Mouse (Mus musculus) CH12.LX (cell line): ENCODE data around the gene Ttll7. TPM values are rescaled to one million over a fixed set of nuclear protein-coding genes. Genes with fewer than 3 reads are reported as not detected.

ENCODE experiments used
- DNase-seq: peaks from one replicate; pipeline ENCODE4 v3.0.0-alpha.2; 2013; ENCODE audit errors: extremely low read depth
- H3K27ac ChIP-seq: 2 replicates; pipeline ENCODE4 v1.5.1; 2012; ENCODE audit warnings: low read depth, mild to moderate bottlenecking, control low read depth, moderate library complexity; ENCODE audit not compliant: insufficient read depth
- H3K27me3 ChIP-seq: replicated peaks from 2 replicates; pipeline ENCODE3; 2012; ENCODE audit warnings: inconsistent platforms
- H3K36me3 ChIP-seq, 2 experiments: replicated peaks in 1 of 2; 2 replicates each; pipeline versions ENCODE3 to v1.6.1; 2012; ENCODE audit warnings: inconsistent platforms in 1 of 2, low read length in 1 of 2, mild to moderate bottlenecking in 1 of 2, mixed read lengths in 1 of 2, moderate library complexity in 1 of 2; ENCODE audit not compliant: control insufficient read depth in 1 of 2, insufficient read depth in 1 of 2
- H3K4me1 ChIP-seq, 2 experiments: 2 replicates each; pipeline ENCODE4 v1.6.1; 2012; ENCODE audit warnings: inconsistent platforms in 1 of 2, moderate library complexity in 1 of 2; ENCODE audit not compliant: insufficient read depth in 2 of 2, control insufficient read depth in 1 of 2
- H3K4me2 ChIP-seq: 2 replicates; pipeline ENCODE4 v1.6.1; 2012; ENCODE audit warnings: low read depth, mild to moderate bottlenecking, control low read depth; ENCODE audit not compliant: poor library complexity, insufficient read depth, severe bottlenecking
- H3K4me3 ChIP-seq, 3 experiments: fragments of 150-350 bp in 1 of 3; sonication (generic) in 1 of 3; replicated peaks in 1 of 3; 2 replicates each; pipeline versions ENCODE3 to v1.5.1; 2011 to 2012; ENCODE audit warnings: low read depth in 2 of 3, low read length in 2 of 3, mild to moderate bottlenecking in 2 of 3, moderate library complexity in 2 of 3, control low read depth in 1 of 3, improper control_type of control experiment in 1 of 3, inconsistent platforms in 1 of 3, mixed read lengths in 1 of 3; ENCODE audit not compliant: poor library complexity in 1 of 3
- H3K79me2 ChIP-seq: replicated peaks from 2 replicates; pipeline ENCODE4 v1.6.1; 2012; ENCODE audit warnings: mild to moderate bottlenecking, moderate library complexity; ENCODE audit not compliant: control insufficient read depth, poor library complexity, insufficient read depth, severe bottlenecking; ENCODE audit errors: extremely low read depth
- H3K9ac ChIP-seq: 2 replicates; pipeline ENCODE4 v1.6.1; 2012; ENCODE audit warnings: low read depth, mild to moderate bottlenecking, control low read depth, moderate library complexity; ENCODE audit not compliant: insufficient read depth
- H3K9me3 ChIP-seq: replicated peaks from 2 replicates; pipeline ENCODE3; 2012; ENCODE audit warnings: low read length, inconsistent platforms, mixed read lengths
- BHLHE40 ChIP-seq: IDR thresholded peaks from 2 replicates; pipeline ENCODE4 v1.6.1; 2011; ENCODE audit warnings: mild to moderate bottlenecking, low read depth, low read length, improper control_type of control experiment
- CHD1 ChIP-seq: IDR thresholded peaks from 2 replicates; pipeline ENCODE4 v1.6.1; 2012; ENCODE audit warnings: low read depth, low read length, improper control_type of control experiment, inconsistent platforms
- CHD2 ChIP-seq: IDR thresholded peaks from 2 replicates; pipeline ENCODE4 v1.6.1; 2011; ENCODE audit warnings: low read length, improper control_type of control experiment
- CTCF ChIP-seq, 2 experiments: IDR thresholded peaks in 1 of 2; conservative IDR thresholded peaks in 1 of 2; 2 replicates each; pipeline ENCODE4 v1.5.1; 2011 to 2012; ENCODE audit warnings: low read depth in 2 of 2, low read length in 2 of 2, improper control_type of control experiment in 1 of 2, inconsistent platforms in 1 of 2, mild to moderate bottlenecking in 1 of 2, moderate library complexity in 1 of 2
- EP300 ChIP-seq: IDR thresholded peaks from 2 replicates; pipeline ENCODE4 v1.6.1; 2011; ENCODE audit warnings: low read length, improper control_type of control experiment
- ETS1 ChIP-seq: conservative IDR thresholded peaks from 2 replicates; pipeline ENCODE4 v1.6.1; 2012; ENCODE audit warnings: low read depth, mild to moderate bottlenecking, inconsistent platforms, low read length, improper control_type of control experiment, moderate library complexity
- HCFC1 ChIP-seq: IDR thresholded peaks from 2 replicates; pipeline ENCODE4 v1.6.1; 2012; ENCODE audit warnings: low read depth, mild to moderate bottlenecking, inconsistent platforms, low read length, improper control_type of control experiment
- IRF4 ChIP-seq: IDR thresholded peaks from 2 replicates; pipeline ENCODE4 v1.6.1; 2014; ENCODE audit warnings: low read depth, mild to moderate bottlenecking, inconsistent platforms, low read length, improper control_type of control experiment
- JUN ChIP-seq: IDR thresholded peaks from 2 replicates; pipeline ENCODE4 v1.6.1; 2011; ENCODE audit warnings: low read depth, mild to moderate bottlenecking, low read length, improper control_type of control experiment, moderate library complexity; ENCODE audit not compliant: insufficient read depth
- JUND ChIP-seq: conservative IDR thresholded peaks from 2 replicates; pipeline ENCODE4 v1.6.1; 2011; ENCODE audit warnings: low read depth, low read length, improper control_type of control experiment
- KAT2A ChIP-seq: IDR thresholded peaks from 2 replicates; pipeline ENCODE4 v1.6.1; 2012; ENCODE audit warnings: low read length, improper control_type of control experiment, inconsistent platforms; ENCODE audit not compliant: insufficient replicate concordance
- MAFK ChIP-seq: IDR thresholded peaks from 2 replicates; pipeline ENCODE4 v1.6.1; 2011; ENCODE audit warnings: low read length, improper control_type of control experiment; ENCODE audit not compliant: insufficient replicate concordance
- MAX ChIP-seq: IDR thresholded peaks from 2 replicates; pipeline ENCODE4 v1.6.1; 2011; ENCODE audit warnings: low read length, improper control_type of control experiment
- MAZ ChIP-seq: IDR thresholded peaks from 2 replicates; pipeline ENCODE4 v1.6.1; 2012; ENCODE audit warnings: low read depth, mild to moderate bottlenecking, inconsistent platforms, low read length, improper control_type of control experiment, moderate library complexity
- MEF2A ChIP-seq: IDR thresholded peaks from 2 replicates; pipeline ENCODE4 v1.6.1; 2014; ENCODE audit warnings: low read depth, mild to moderate bottlenecking, inconsistent platforms, low read length, improper control_type of control experiment, borderline replicate concordance
- MXI1 ChIP-seq: IDR thresholded peaks from 2 replicates; pipeline ENCODE4 v1.6.1; 2011; ENCODE audit warnings: mild to moderate bottlenecking, low read depth, low read length, improper control_type of control experiment
- MYC ChIP-seq: IDR thresholded peaks from 2 replicates; pipeline ENCODE4 v1.6.1; 2011; ENCODE audit warnings: low read depth, mild to moderate bottlenecking, improper control_type of control experiment, low read length
- NELFE ChIP-seq: IDR thresholded peaks from 2 replicates; pipeline ENCODE4 v1.6.1; 2011; ENCODE audit warnings: low read depth, low read length, improper control_type of control experiment
- POLR2AphosphoS2 ChIP-seq: IDR thresholded peaks from 2 replicates; pipeline ENCODE4 v1.6.1; 2011; ENCODE audit warnings: low read depth, low read length, improper control_type of control experiment
- RAD21 ChIP-seq: IDR thresholded peaks from 2 replicates; pipeline ENCODE4 v1.6.1; 2011; ENCODE audit warnings: low read depth, mild to moderate bottlenecking, low read length, improper control_type of control experiment, moderate library complexity
- RCOR1 ChIP-seq: conservative IDR thresholded peaks from 2 replicates; pipeline ENCODE4 v1.6.1; 2012; ENCODE audit warnings: low read depth, mild to moderate bottlenecking, inconsistent platforms, low read length, improper control_type of control experiment
- SMC3 ChIP-seq: IDR thresholded peaks from 2 replicates; pipeline ENCODE4 v1.6.1; 2011; ENCODE audit warnings: low read depth, low read length, improper control_type of control experiment
- TCF12 ChIP-seq: IDR thresholded peaks from 2 replicates; pipeline ENCODE4 v1.6.1; 2014; ENCODE audit warnings: low read depth, mild to moderate bottlenecking, inconsistent platforms, low read length, improper control_type of control experiment
- UBTF ChIP-seq: IDR thresholded peaks from 2 replicates; pipeline ENCODE4 v1.6.1; 2012; ENCODE audit warnings: low read depth, mild to moderate bottlenecking, inconsistent platforms, low read length, improper control_type of control experiment, moderate library complexity
- USF1 ChIP-seq: IDR thresholded peaks from 2 replicates; pipeline ENCODE4 v1.6.1; 2014; ENCODE audit warnings: low read depth, mild to moderate bottlenecking, inconsistent platforms, low read length, improper control_type of control experiment
- USF2 ChIP-seq: conservative IDR thresholded peaks from 2 replicates; pipeline ENCODE4 v1.6.1; 2011; ENCODE audit warnings: low read depth, low read length, improper control_type of control experiment
- ZC3H11A ChIP-seq: IDR thresholded peaks from 2 replicates; pipeline ENCODE4 v1.6.1; 2012; ENCODE audit warnings: low read depth, mild to moderate bottlenecking, inconsistent platforms, low read length, improper control_type of control experiment
- ZKSCAN1 ChIP-seq: IDR thresholded peaks from 2 replicates; pipeline ENCODE4 v1.6.1; 2012; ENCODE audit warnings: low read depth, inconsistent platforms, low read length, improper control_type of control experiment, borderline replicate concordance
- ZMIZ1 ChIP-seq: IDR thresholded peaks from 2 replicates; pipeline ENCODE4 v1.6.1; 2012; ENCODE audit warnings: low read depth, mild to moderate bottlenecking, inconsistent platforms, low read length, improper control_type of control experiment
- dilution Hi-C: fragments of 300-500 bp; cut with MboI; formaldehyde crosslinking; loops from 2 replicates; pipeline ENCODE4 v1.14.3; 2020; ENCODE audit warnings: low sequenced_read_pairs; ENCODE audit not compliant: extremely low pct_unique_long_range_greater_than_20kb, extremely low pct_ligation_motif_present
- in situ Hi-C: fragments of 300-500 bp; cut with MboI; formaldehyde crosslinking; loops from 3 replicates; pipeline ENCODE4 v1.14.3; 2019; ENCODE audit warnings: low sequenced_read_pairs, low pct_ligation_motif_present, low pct_unique_long_range_greater_than_20kb, mixed read lengths
- polyA plus RNA-seq: library from polyadenylated mRNA; unstranded; fragments of >175 nt; gene quantifications from 2 replicates; pipeline ENCODE4 v1.2.1, GENCODE M21; 2012; ENCODE audit warnings: low read depth; ENCODE audit not compliant: insufficient read length
- total RNA-seq, 2 experiments: library from RNA; depleted of rRNA; stranded (reverse); fragments of 300-350 nt in 1 of 2; fragments of >200 nt in 1 of 2; gene quantifications; 2 replicates each; pipeline ENCODE4 v1.2.3; 2012 to 2014

Gene Ttll7
- total and polyA plus RNA-seq, 3 experiments = 1.7 to 3.9 (median 2.0) TPM

GRCm38 (mm10) chr3:146848112-146848511, 4.1 kb upstream of the Ttll7 start:
- dilution Hi-C loops = no loop called here
- Histone ChIP-seq H3K27ac (no peak overlapping the region), H3K4me1 (peaks cover 11% of the 10 kb centered on the region in 2 experiments; a peak in 3 of 4 replicates), H3K27me3 (no peaks in the 10 kb centered on the region), H3K4me2 (no peak overlapping the region), H3K79me2 (no peaks in the 10 kb centered on the region), H3K9me3 (no peaks in the 10 kb centered on the region), H3K9ac (no peak overlapping the region), H3K4me3 (no peak overlapping the region), H3K36me3 (no peaks in the 10 kb centered on the region)
- no peak for DNase-seq
- in situ Hi-C loops = no loop called here
- TF ChIP-seq HCFC1 (no peak), MAZ (no peak), MXI1 (no peak), USF1 (no peak), USF2 (no peak), KAT2A (no peak), ZMIZ1 (no peak), TCF12 (no peak), CHD1 (no peak), ZKSCAN1 (no peak), JUN (no peak), CTCF (conservative IDR thresholded peaks at IDR 0.05 in 1 of 2, IDR thresholded peaks at IDR 0.05 in 1 of 2; ENCODE audit: low read depth in 2 of 2, low read length in 2 of 2) (no peak), POLR2AphosphoS2 (no peak), UBTF (no peak), NELFE (no peak), ZC3H11A (no peak), SMC3 (no peak)

GRCm38 (mm10) chr3:146849360-146849759, 2.8 kb upstream of the Ttll7 start:
- Histone ChIP-seq H3K36me3 (no peaks in the 10 kb centered on the region), H3K4me2 (no peak overlapping the region), H3K9ac (no peak overlapping the region), H3K27ac (no peak overlapping the region), H3K9me3 (no peaks in the 10 kb centered on the region), H3K4me1 (peaks cover 11 to 13% of the 10 kb centered on the region in 2 experiments; a peak in 3 of 4 replicates), H3K79me2 (no peaks in the 10 kb centered on the region), H3K4me3 (no peak overlapping the region), H3K27me3 (no peaks in the 10 kb centered on the region)
- TF ChIP-seq JUND (peak; percentile 89), IRF4 (peak; percentile 95), MXI1 (no peak), EP300 (peak; percentile 87), JUN (peak; percentile 87), UBTF (no peak), ZKSCAN1 (no peak), CHD1 (no peak), CHD2 (no peak), MAX (0 out of 2 replicates have a peak, but pooled peaks have one; percentile 25), TCF12 (0 out of 2 replicates have a peak, but pooled peaks have one; percentile 38), BHLHE40 (peak; percentile 77), ZC3H11A (no peak), MAFK (no peak), MEF2A (peak; percentile 68; the same call in 1 of the 2 replicates), KAT2A (no peak), MYC (no peak), ETS1 (0 out of 2 replicates have a peak, but pooled peaks have one; percentile 30), RCOR1 (0 out of 2 replicates have a peak, but pooled peaks have one; percentile 61), RAD21 (no peak)
- in situ Hi-C loops = no loop called here
- dilution Hi-C loops = no loop called here
- peak; percentile 46 for DNase-seq
